Mouse (Mus musculus) kidney, postnatal 0 days (tissue): Measurements from ENCODE around the gene Smbd1. TPM values are rescaled to one million over a fixed set of nuclear protein-coding genes. Genes with fewer than 3 reads are reported as not detected.

ENCODE experiments used
- ATAC-seq: fragments of 200-750 bp; cut with Nextera tagmentation; replicated peaks from 2 replicates; pipeline ENCODE4 v1.8.0; 2017; ENCODE audit warnings: low read depth, moderate number of reproducible peaks, moderate TSS enrichment, moderate library complexity; ENCODE audit not compliant: low FRiP score
- DNase-seq: peaks from one replicate; pipeline ENCODE4 v3.0.0-alpha.2; 2016; ENCODE audit warnings: low spot score
- H3K27ac ChIP-seq: fragments of 300-500 bp; sonication (generic); 2 replicates; pipeline ENCODE4 v1.5.1; 2014; ENCODE audit warnings: mild to moderate bottlenecking
- H3K27me3 ChIP-seq: fragments of 300-500 bp; sonication (generic); 2 replicates; pipeline ENCODE4 v1.6.1; 2014; ENCODE audit warnings: low read length, mixed read lengths; ENCODE audit not compliant: insufficient read depth
- H3K36me3 ChIP-seq: fragments of 300-500 bp; sonication (generic); 2 replicates; pipeline ENCODE4 v1.6.1; 2014; ENCODE audit warnings: low read length, mixed read lengths; ENCODE audit not compliant: insufficient read depth
- H3K4me1 ChIP-seq: fragments of 300-500 bp; sonication (generic); replicated peaks from 2 replicates; pipeline ENCODE4 v1.6.1; 2014; ENCODE audit warnings: antibody characterized with exemption, low read length, mixed read lengths; ENCODE audit not compliant: insufficient read depth
- H3K4me2 ChIP-seq: fragments of 300-500 bp; sonication (generic); 2 replicates; pipeline ENCODE4 v1.6.1; 2014; ENCODE audit warnings: mild to moderate bottlenecking, low read length, moderate library complexity, mixed read lengths
- H3K4me3 ChIP-seq: fragments of 300-500 bp; sonication (generic); replicated peaks from 2 replicates; pipeline ENCODE4 v1.5.1; 2014; ENCODE audit warnings: low read depth, low read length
- H3K9ac ChIP-seq: fragments of 300-500 bp; sonication (generic); 2 replicates; pipeline ENCODE4 v1.6.1; 2014; ENCODE audit warnings: low read depth, low read length
- H3K9me3 ChIP-seq: fragments of 300-500 bp; sonication (generic); replicated peaks from 2 replicates; pipeline ENCODE4 v1.6.1; 2016; ENCODE audit warnings: low read length, inconsistent platforms, mixed read lengths
- CTCF ChIP-seq: IDR thresholded peaks from 2 replicates; pipeline ENCODE4 v1.5.1; 2016; ENCODE audit warnings: antibody characterized with exemption, low read depth, mild to moderate bottlenecking, moderate library complexity
- WGBS: fragments of 180-500 bp; shearing (Covaris S2); extraction: QIAGEN DNeasy Blood & Tissue Kit; methylation state at CpG from one replicate; pipeline ENCODE4 v1.1.7; 2014; 5-methylcytosine and 5-hydroxymethylcytosine counted together
- polyA plus RNA-seq: library from polyadenylated mRNA; unstranded; fragments of >200 nt; fragmentation: Nextera tagmentation; extraction: Ambion mirVana; gene quantifications from 2 replicates; pipeline ENCODE4 v1.2.1, GENCODE M21; 2015

Gene Smbd1
- polyA plus RNA-seq, 1 experiment from 2014 or later = 0.24 TPM

GRCm38 (mm10) chr16:32764961-32765360, 45.3 kb downstream of the Smbd1 start:
- Histone ChIP-seq H3K9ac (no peak overlapping the region), H3K27me3 (no peaks in the 10 kb centered on the region), H3K4me1 (no peaks in the 10 kb centered on the region), H3K4me3 (no peak overlapping the region), H3K9me3 (no peaks in the 10 kb centered on the region), H3K36me3 (no peaks in the 10 kb centered on the region), H3K27ac (no peak overlapping the region), H3K4me2 (no peak overlapping the region)
- WGBS = 72% methylated on average over 6 of the region's 6 CpGs
- TF ChIP-seq CTCF = no peak
- DNase-seq (no peak), ATAC-seq (no peak)

- no peaks in the 10 kb centered on the region for H3K36me3 ChIP-seq
- H3K4me1 ChIP-seq = no peaks in the 10 kb centered on the region
- no peak for ATAC-seq
- no peak overlapping the region for H3K4me3 ChIP-seq
- DNase-seq = no peak
- TF ChIP-seq CTCF = no peak
- H3K4me2 ChIP-seq = no peak overlapping the region
- H3K27me3 ChIP-seq = no peaks in the 10 kb centered on the region
- no peak overlapping the region for H3K9ac ChIP-seq
- no peak overlapping the region for H3K27ac ChIP-seq
- WGBS = 87% methylated on average over 2 of the region's 2 CpGs
- no peaks in the 10 kb centered on the region for H3K9me3 ChIP-seq
These were observed 45.7 kb downstream of the Smbd1 start for GRCm38 (mm10) chr16:32764550-32764949.

Other genes starting within 250 kb of the Smbd1 start
- gene Tfrc, start 201.6 kb downstream of the Smbd1 start, polyA plus RNA-seq = 37.0 and 43.9 TPM in 2 replicates
- gene Tnk2, start 166.6 kb downstream of the Smbd1 start, polyA plus RNA-seq = 8.4 and 8.5 TPM in 2 replicates
- gene Muc4, start 74.6 kb downstream of the Smbd1 start, polyA plus RNA-seq = 0.14 and 0.28 TPM in 2 replicates
- 15.2 and 17.2 TPM in 2 replicates for gene Muc20, start 13.0 kb downstream of the Smbd1 start, polyA plus RNA-seq
- 113 and 115 TPM in 2 replicates for gene Fyttd1, start 67.0 kb upstream of the Smbd1 start, polyA plus RNA-seq
- 12.0 and 14.1 TPM in 2 replicates for gene Rubcn, start 67.3 kb upstream of the Smbd1 start, polyA plus RNA-seq
- gene Lrch3, start 103.6 kb upstream of the Smbd1 start, polyA plus RNA-seq = 14.1 and 15.6 TPM in 2 replicates
- 5.4 and 6.1 TPM in 2 replicates for gene Iqcg, start 245.7 kb upstream of the Smbd1 start, polyA plus RNA-seq
- 1,032 and 1,181 TPM in 2 replicates for gene Rpl35a, start 246.0 kb upstream of the Smbd1 start, polyA plus RNA-seq